Mouse (Mus musculus): ENCODE results near the gene Dse.

DNA sequence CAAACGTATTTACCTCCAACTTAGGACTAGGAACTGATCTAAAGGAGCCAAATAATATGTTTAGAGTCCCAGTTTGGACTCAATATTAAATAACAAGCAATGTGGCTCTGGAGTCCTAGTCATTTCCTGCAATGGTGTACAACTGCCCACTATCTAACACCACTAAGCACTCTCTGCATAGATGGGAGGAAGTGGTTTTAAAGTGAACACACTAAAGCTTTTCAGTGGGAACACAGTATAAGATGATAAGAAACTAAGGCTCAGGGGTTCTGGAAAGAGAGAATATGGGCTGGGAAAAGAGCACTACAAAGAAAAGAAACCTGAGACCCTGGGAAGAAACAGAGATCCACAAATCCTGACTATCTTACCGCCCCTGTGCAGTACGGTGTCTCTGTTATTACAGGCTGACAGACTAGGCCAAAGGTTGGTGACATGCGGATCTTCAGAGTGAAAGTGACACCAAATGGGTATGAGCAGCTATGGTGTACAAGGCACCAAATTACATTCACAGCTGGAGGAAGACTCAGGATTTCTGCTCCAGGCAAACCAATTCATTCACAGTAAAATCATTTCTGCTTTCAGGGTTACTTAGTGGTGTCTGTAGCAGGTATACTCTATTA, 34.7 kb downstream of the Dse start:
- TF ChIP-seq CEBPB (IDR thresholded peaks at IDR 0.05; ENCODE audit: low read depth) (no peak), CTCF (IDR thresholded peaks at IDR 0.05; ENCODE audit: control insufficient read depth, insufficient read depth, insufficient read length) (no peak), MAX (IDR thresholded peaks at IDR 0.05) (no peak), USF1 (IDR thresholded peaks at IDR 0.05; ENCODE audit: low read depth) (no peak)

Measured in C2C12 (cell line).